Mouse (Mus musculus) embryonic facial prominence, embryonic 15.5 days (tissue): Measurements from ENCODE around the gene Cnnm1. TPM values are rescaled to one million over a fixed set of nuclear protein-coding genes. Genes with fewer than 3 reads are reported as not detected.

Source experiments
- ATAC-seq: fragments of 200-750 bp; cut with Nextera tagmentation; 2 replicates; pipeline ENCODE4 v1.8.0; 2017; ENCODE audit warnings: low read depth, moderate TSS enrichment; ENCODE audit not compliant: insufficient number of reproducible peaks, low FRiP score, low TSS enrichment
- H3K27ac ChIP-seq: fragments of 300-500 bp; sonication (generic); replicated peaks from 2 replicates; pipeline ENCODE4 v1.5.1; 2015; ENCODE audit warnings: mild to moderate bottlenecking, inconsistent platforms
- H3K27me3 ChIP-seq: fragments of 300-500 bp; sonication (generic); 2 replicates; pipeline ENCODE4 v1.6.1; 2015; ENCODE audit warnings: inconsistent platforms
- H3K36me3 ChIP-seq: fragments of 300-500 bp; sonication (generic); 2 replicates; pipeline ENCODE4 v1.6.1; 2015; ENCODE audit warnings: mild to moderate bottlenecking, inconsistent platforms
- H3K4me1 ChIP-seq: fragments of 300-500 bp; sonication (generic); 2 replicates; pipeline ENCODE4 v1.6.1; 2015; ENCODE audit warnings: inconsistent platforms
- H3K4me2 ChIP-seq: fragments of 300-500 bp; sonication (generic); replicated peaks from 2 replicates; pipeline ENCODE4 v1.6.1; 2015; ENCODE audit warnings: mild to moderate bottlenecking, inconsistent platforms
- H3K4me3 ChIP-seq: fragments of 300-500 bp; sonication (generic); replicated peaks from 2 replicates; pipeline ENCODE4 v1.5.1; 2015; ENCODE audit warnings: mild to moderate bottlenecking, inconsistent platforms
- H3K9ac ChIP-seq: fragments of 300-500 bp; sonication (generic); 2 replicates; pipeline ENCODE4 v1.6.1; 2015; ENCODE audit warnings: inconsistent platforms
- H3K9me3 ChIP-seq: fragments of 300-500 bp; sonication (generic); replicated peaks from 2 replicates; pipeline ENCODE4 v1.6.1; 2016; ENCODE audit warnings: inconsistent platforms
- WGBS: fragments of 180-500 bp; shearing (Covaris S2); methylation state at CpG from one replicate; pipeline ENCODE4 v1.1.7; 2015; 5-methylcytosine and 5-hydroxymethylcytosine counted together
- polyA plus RNA-seq: library from polyadenylated mRNA; unstranded; fragments of >200 nt; fragmentation: Nextera tagmentation; extraction: Ambion mirVana; gene quantifications from 2 replicates; pipeline ENCODE4 v1.2.1, GENCODE M21; 2015

Cnnm1 gene
- polyA plus RNA-seq, 1 experiment from 2014 or later = 3.1 TPM

DNA sequence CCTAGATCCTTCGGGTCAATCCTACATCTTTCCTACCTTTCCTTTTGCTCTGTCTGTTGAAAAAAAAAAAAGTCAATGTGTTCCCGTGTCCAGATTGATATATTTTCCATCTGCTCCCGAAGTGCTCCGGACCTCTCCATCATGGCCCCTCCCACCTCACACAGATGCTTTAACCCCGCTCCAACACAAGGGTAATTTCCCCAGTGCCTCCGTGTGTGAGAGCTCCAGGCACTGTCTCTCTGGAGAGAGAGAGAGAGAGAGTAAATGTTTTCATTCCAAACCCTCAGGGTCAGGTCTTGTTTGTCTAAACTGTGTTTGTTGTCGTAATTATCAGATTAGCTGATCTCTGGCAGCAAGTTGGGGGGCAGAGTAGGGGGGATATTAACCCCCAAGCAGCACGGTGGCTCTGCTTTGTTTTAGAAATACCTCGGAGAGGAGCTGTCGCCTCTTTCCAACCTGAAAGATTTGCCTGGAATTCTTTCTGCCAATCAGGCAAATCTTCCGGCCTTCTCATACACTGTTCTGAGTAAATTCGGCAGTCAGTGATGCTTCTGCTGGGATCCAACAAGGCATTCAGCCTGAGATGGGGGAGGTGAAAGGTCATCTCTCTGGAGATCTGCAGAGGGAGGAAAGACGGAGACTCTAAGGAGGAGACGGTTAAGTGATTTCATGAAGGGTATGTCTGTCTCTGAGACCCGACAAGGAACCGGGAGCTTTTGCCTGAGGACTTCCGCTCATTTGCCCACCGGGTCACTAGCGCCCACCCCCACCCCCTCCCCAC lies 106.3 kb downstream of the Cnnm1 start:
- peaks cover 46% of the 10 kb centered on the region for H3K27me3 ChIP-seq
- ATAC-seq = no peak
- WGBS = 3% methylated on average over 19 of the region's 19 CpGs
- H3K4me3 ChIP-seq = no peak overlapping the region
- H3K9me3 ChIP-seq = no peaks in the 10 kb centered on the region
- H3K36me3 ChIP-seq = no peaks in the 10 kb centered on the region
- no peaks in the 10 kb centered on the region for H3K4me1 ChIP-seq
- H3K9ac ChIP-seq = no peak overlapping the region
- H3K4me2 ChIP-seq = no peak overlapping the region
- no peak overlapping the region for H3K27ac ChIP-seq

Other genes starting within 250 kb of the Cnnm1 start
- 16.1 and 19.1 TPM in 2 replicates for gene Hpse2, start 52.1 kb upstream of the Cnnm1 start, polyA plus RNA-seq
- 31.2 and 31.9 TPM in 2 replicates for gene Got1, start 84.2 kb downstream of the Cnnm1 start, polyA plus RNA-seq
- 2.7 and 3.4 TPM in 2 replicates for gene Nkx2-3, start 171.9 kb downstream of the Cnnm1 start, polyA plus RNA-seq
- 17.3 and 19.5 TPM in 2 replicates for gene Slc25a28, start 234.4 kb downstream of the Cnnm1 start, polyA plus RNA-seq
- 10.2 and 11.3 TPM in 2 replicates for gene Entpd7, start 249.2 kb downstream of the Cnnm1 start, polyA plus RNA-seq